Mouse (Mus musculus) sigmoid colon, adult 10 weeks (tissue): ENCODE results near the gene Kcnk2. TPM values are rescaled to one million over a fixed set of nuclear protein-coding genes. Genes with fewer than 3 reads are reported as not detected.

Experiments
- polyA plus RNA-seq: library from polyadenylated mRNA; stranded (reverse); fragments of 350-450 nt; fragmentation: Illumina TruSeq; extraction: RNeasy Lipid Tissue Mini Kit (QIAGEN cat#74804); gene quantifications from one replicate; pipeline ENCODE4 v1.2.3, GENCODE M21; 2014; ENCODE audit warnings: low read depth, low replicate concordance

The Kcnk2 gene
- polyA plus RNA-seq, result 1.9 TPM

GRCm38 (mm10) chr1:189402223-189402943 lies at the start of gene Kcnk2:
TSS of gene Kcnk2 (minus strand) at chr1:189402273.

